Mouse (Mus musculus): Measurements from ENCODE around the gene Aff4. TPM values are rescaled to one million over a fixed set of nuclear protein-coding genes. Genes with fewer than 3 reads are reported as not detected.

The Aff4 gene
- total and polyA plus RNA-seq, 3 experiments = 19.8 to 50.6 (median 22.1) TPM

Other genes with a start within 250 kb of the Aff4 start
- 184 and 238 TPM in 2 replicates for gene Hspa4, start 50.4 kb upstream of the Aff4 start, total RNA-seq (2012; rRNA removed)
- gene Hspa4, start 50.4 kb upstream of the Aff4 start, total RNA-seq (2014; rRNA removed) = 363 and 438 TPM in 2 replicates
- gene Hspa4, start 50.4 kb upstream of the Aff4 start, polyA plus RNA-seq (2012; ENCODE audit: insufficient read length, low read depth) = 529 and 585 TPM in 2 replicates
- gene Zcchc10, start 26.2 kb upstream of the Aff4 start, total RNA-seq (2012; rRNA removed) = 4.9 and 8.7 TPM in 2 replicates
- gene Zcchc10, start 26.2 kb upstream of the Aff4 start, total RNA-seq (2014; rRNA removed) = 20.7 and 24.3 TPM in 2 replicates
- 72.4 and 74.2 TPM in 2 replicates for gene Zcchc10, start 26.2 kb upstream of the Aff4 start, polyA plus RNA-seq (2012; ENCODE audit: insufficient read length, low read depth)
- gene Leap2, start 72.3 kb downstream of the Aff4 start, total RNA-seq (2012; rRNA removed) = not detected in 2 replicates
- gene Leap2, start 72.3 kb downstream of the Aff4 start, total RNA-seq (2014; rRNA removed) = not detected in 2 replicates
- gene Leap2, start 72.3 kb downstream of the Aff4 start, polyA plus RNA-seq (2012; ENCODE audit: insufficient read length, low read depth) = not detected in 2 replicates
- 103 and 120 TPM in 2 replicates for gene Uqcrq, start 80.0 kb downstream of the Aff4 start, total RNA-seq (2012; rRNA removed)
- 136 and 168 TPM in 2 replicates for gene Uqcrq, start 80.0 kb downstream of the Aff4 start, total RNA-seq (2014; rRNA removed)
- 642 and 765 TPM in 2 replicates for gene Uqcrq, start 80.0 kb downstream of the Aff4 start, polyA plus RNA-seq (2012; ENCODE audit: insufficient read length, low read depth)
- gene Gdf9, start 80.2 kb downstream of the Aff4 start, total RNA-seq (2012; rRNA removed) = 0.13 TPM in 2 replicates
- 0.16 TPM in 1 of 2 replicates, not detected in the other for gene Gdf9, start 80.2 kb downstream of the Aff4 start, total RNA-seq (2014; rRNA removed)
- gene Gdf9, start 80.2 kb downstream of the Aff4 start, polyA plus RNA-seq (2012; ENCODE audit: insufficient read length, low read depth) = not detected in 2 replicates
- not detected in 2 replicates for gene Gm10447, start 106.3 kb downstream of the Aff4 start, total RNA-seq (2012; rRNA removed)
- not detected in 2 replicates for gene Gm10447, start 106.3 kb downstream of the Aff4 start, total RNA-seq (2014; rRNA removed)
- not detected in 2 replicates for gene Gm10447, start 106.3 kb downstream of the Aff4 start, polyA plus RNA-seq (2012; ENCODE audit: insufficient read length, low read depth)
- not detected in 2 replicates for gene Shroom1, start 106.4 kb downstream of the Aff4 start, total RNA-seq (2012; rRNA removed)
- gene Shroom1, start 106.4 kb downstream of the Aff4 start, total RNA-seq (2014; rRNA removed) = not detected in 2 replicates
- not detected in 2 replicates for gene Shroom1, start 106.4 kb downstream of the Aff4 start, polyA plus RNA-seq (2012; ENCODE audit: insufficient read length, low read depth)
- gene Gm9837, start 119.6 kb downstream of the Aff4 start, total RNA-seq (2012; rRNA removed) = not detected in 2 replicates
- not detected in 2 replicates for gene Gm9837, start 119.6 kb downstream of the Aff4 start, total RNA-seq (2014; rRNA removed)
- gene Gm9837, start 119.6 kb downstream of the Aff4 start, polyA plus RNA-seq (2012; ENCODE audit: insufficient read length, low read depth) = not detected in 2 replicates
- gene Gm9945, start 129.3 kb downstream of the Aff4 start, total RNA-seq (2012; rRNA removed) = not detected in 2 replicates
- gene Gm9945, start 129.3 kb downstream of the Aff4 start, total RNA-seq (2014; rRNA removed) = not detected in 2 replicates
- not detected in 2 replicates for gene Gm9945, start 129.3 kb downstream of the Aff4 start, polyA plus RNA-seq (2012; ENCODE audit: insufficient read length, low read depth)
- not detected in 2 replicates for gene Sowaha, start 129.4 kb downstream of the Aff4 start, total RNA-seq (2012; rRNA removed)
- not detected in 2 replicates for gene Sowaha, start 129.4 kb downstream of the Aff4 start, total RNA-seq (2014; rRNA removed)
- not detected in 2 replicates for gene Sowaha, start 129.4 kb downstream of the Aff4 start, polyA plus RNA-seq (2012; ENCODE audit: insufficient read length, low read depth)
- 14.9 and 21.9 TPM in 2 replicates for gene Sept8, start 168.4 kb downstream of the Aff4 start, total RNA-seq (2012; rRNA removed)
- gene Sept8, start 168.4 kb downstream of the Aff4 start, total RNA-seq (2014; rRNA removed) = 8.2 and 8.5 TPM in 2 replicates
- gene Sept8, start 168.4 kb downstream of the Aff4 start, polyA plus RNA-seq (2012; ENCODE audit: insufficient read length, low read depth) = 15.2 and 15.3 TPM in 2 replicates
- 11.3 and 18.3 TPM in 2 replicates for gene Kif3a, start 216.5 kb downstream of the Aff4 start, total RNA-seq (2012; rRNA removed)
- 7.7 and 8.9 TPM in 2 replicates for gene Kif3a, start 216.5 kb downstream of the Aff4 start, total RNA-seq (2014; rRNA removed)
- 26.5 and 27.9 TPM in 2 replicates for gene Kif3a, start 216.5 kb downstream of the Aff4 start, polyA plus RNA-seq (2012; ENCODE audit: insufficient read length, low read depth)